Mouse (Mus musculus) heart, adult 2 months (tissue): Measurements from ENCODE around the gene Ctnna3. TPM values are rescaled to one million over a fixed set of nuclear protein-coding genes. Genes with fewer than 3 reads are reported as not detected.
"Not testable (repeated sequence)": the region's sequence is repeated elsewhere in the genome, so short reads cannot be mapped to it uniquely, and the experiment has no call there.

Source experiments
- DNase-seq, 2 experiments: peaks; one replicate each; pipeline ENCODE4 v3.0.0; 2021
- H3K27ac ChIP-seq: fragments of 200-600 bp; 2 replicates; pipeline ENCODE4 v1.8.1; 2022
- H3K27me3 ChIP-seq: fragments of 200-500 bp; 2 replicates; pipeline ENCODE4 v1.6.1; 2012; ENCODE audit warnings: mild to moderate bottlenecking, low read length, inconsistent platforms, mixed read lengths; ENCODE audit not compliant: control insufficient read depth, insufficient read depth
- H3K36me3 ChIP-seq: fragments of 200-500 bp; 2 replicates; pipeline ENCODE4 v1.6.1; 2012; ENCODE audit warnings: low read length, inconsistent platforms; ENCODE audit not compliant: control insufficient read depth, insufficient read depth
- H3K4me1 ChIP-seq: fragments of 200-500 bp; 2 replicates; pipeline ENCODE4 v1.6.1; 2011; ENCODE audit warnings: low read length; ENCODE audit not compliant: control insufficient read depth, insufficient read depth
- H3K4me3 ChIP-seq: fragments of 200-600 bp; 2 replicates; pipeline ENCODE4 v1.8.1; 2022
- H3K79me2 ChIP-seq: fragments of 200-500 bp; replicated peaks from 2 replicates; pipeline ENCODE4 v1.6.1; 2012; ENCODE audit warnings: mild to moderate bottlenecking, inconsistent platforms, low read length, moderate library complexity, mixed read lengths; ENCODE audit not compliant: control insufficient read depth, insufficient read depth
- H3K9ac ChIP-seq: fragments of 200-500 bp; 2 replicates; pipeline ENCODE4 v1.6.1; 2012; ENCODE audit warnings: low read depth, mild to moderate bottlenecking, control low read depth, inconsistent platforms, low read length, mixed read lengths
- CTCF ChIP-seq: fragments of 200-600 bp; IDR thresholded peaks from 2 replicates; pipeline ENCODE4 v1.8.1; 2022; ENCODE audit warnings: antibody characterized with exemption, mild to moderate bottlenecking, moderate library complexity
- EP300 ChIP-seq: fragments of 200-500 bp; IDR thresholded peaks from 2 replicates; pipeline ENCODE4 v1.6.1; 2011; ENCODE audit warnings: low read depth, low read length, control low read depth; ENCODE audit not compliant: insufficient read depth
- POLR2A ChIP-seq: fragments of 200-500 bp; IDR thresholded peaks from 2 replicates; pipeline ENCODE4 v1.6.1; 2011; ENCODE audit warnings: mild to moderate bottlenecking, low read depth, low read length, control low read depth; ENCODE audit not compliant: insufficient read depth
- WGBS: fragments of 180-500 bp; shearing (Covaris S2); methylation state at CpG from one replicate; pipeline ENCODE4 v1.1.7; 2018; 5-methylcytosine and 5-hydroxymethylcytosine counted together
- intact Hi-C: fragments of 180-260 bp; cut with DNase I; formaldehyde crosslinking; loops from one replicate; pipeline ENCODE4 v1.15.1; 2025
- polyA plus RNA-seq: library from polyadenylated mRNA; depleted of rRNA; stranded (reverse); fragments of >200 nt; gene quantifications from 2 replicates; pipeline ENCODE4 v1.2.3, GENCODE M21; 2012
- total RNA-seq, 2 experiments: library from RNA; stranded (reverse); gene quantifications; 2 replicates each; pipeline ENCODE4 v1.2.3; 2021

Ctnna3 gene
- total and polyA plus RNA-seq, 3 experiments, result 6.4 to 54.6 (median 46.9) TPM

DNA sequence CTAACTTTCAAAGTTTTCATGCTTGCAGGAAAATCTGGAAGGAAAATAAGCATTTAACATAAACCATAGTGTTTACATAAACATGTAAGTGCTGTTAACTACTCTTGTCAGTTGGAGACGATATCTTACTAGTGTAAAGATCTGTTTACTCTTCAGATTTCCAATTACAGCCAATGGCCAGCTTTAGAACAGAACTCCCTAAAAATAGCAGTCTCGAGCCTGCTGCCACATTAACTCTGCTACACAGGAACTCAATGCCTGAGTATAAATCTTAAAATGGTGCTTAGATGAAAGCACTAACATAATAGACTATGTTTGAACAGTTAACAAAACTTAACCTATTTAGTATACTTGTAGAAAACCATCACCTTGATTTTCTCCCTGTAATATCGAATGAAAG lies 793.1 kb downstream of the Ctnna3 start:
- Histone ChIP-seq H3K4me3 (0 out of 2 replicates have a peak overlapping the region, but pooled peaks have one; percentile 3), H3K27ac (peak overlapping the region; percentile 58), H3K9ac (no peak overlapping the region), H3K36me3 (no peaks in the 10 kb centered on the region), H3K79me2 (no peaks in the 10 kb centered on the region; the same call in 1 of the 2 replicates), H3K4me1 (no peaks in the 10 kb centered on the region; the same call in 1 of the 2 replicates), H3K27me3 (no peaks in the 10 kb centered on the region)
- intact Hi-C loops, result no loop called here
- WGBS, result 20% methylated on average over 3 of the region's 3 CpGs
- no peak for DNase-seq
- TF ChIP-seq CTCF (no peak), EP300 (no peak), POLR2A (no peak)

DNA sequence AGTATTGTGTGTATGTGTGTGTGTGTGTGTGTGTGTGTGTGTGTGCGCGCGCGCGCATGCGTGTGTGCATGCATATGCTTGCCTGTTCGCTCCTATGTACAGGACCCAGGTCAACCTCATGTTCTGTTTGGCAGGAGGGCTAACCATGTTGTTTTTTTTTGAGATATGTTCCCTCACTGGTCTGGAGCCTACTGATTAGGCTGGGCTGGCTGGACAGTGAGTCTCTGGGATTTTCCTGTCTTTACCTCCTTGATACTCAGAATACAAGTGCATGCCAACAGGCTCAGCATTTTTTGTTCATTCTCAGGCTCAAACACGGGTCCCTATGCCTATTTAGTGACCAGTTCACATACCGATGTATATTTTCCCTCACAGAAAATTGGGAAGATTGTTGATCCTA lies 794.1 kb downstream of the Ctnna3 start:
- H3K4me3 ChIP-seq, result no peak overlapping the region
- intact Hi-C loops, result no loop called here
- H3K9ac ChIP-seq, result no peak overlapping the region
- H3K79me2 ChIP-seq, result no peaks in the 10 kb centered on the region; the same call in 1 of the 2 replicates
- no peaks in the 10 kb centered on the region for H3K36me3 ChIP-seq
- H3K27ac ChIP-seq, result no peak overlapping the region
- TF ChIP-seq CTCF (no peak), EP300 (no peak), POLR2A (no peak)
- WGBS, result 78% methylated on average over 9 of the region's 9 CpGs
- no peaks in the 10 kb centered on the region for H3K27me3 ChIP-seq
- DNase-seq, result no peak
- no peaks in the 10 kb centered on the region; the same call in 1 of the 2 replicates for H3K4me1 ChIP-seq

DNA sequence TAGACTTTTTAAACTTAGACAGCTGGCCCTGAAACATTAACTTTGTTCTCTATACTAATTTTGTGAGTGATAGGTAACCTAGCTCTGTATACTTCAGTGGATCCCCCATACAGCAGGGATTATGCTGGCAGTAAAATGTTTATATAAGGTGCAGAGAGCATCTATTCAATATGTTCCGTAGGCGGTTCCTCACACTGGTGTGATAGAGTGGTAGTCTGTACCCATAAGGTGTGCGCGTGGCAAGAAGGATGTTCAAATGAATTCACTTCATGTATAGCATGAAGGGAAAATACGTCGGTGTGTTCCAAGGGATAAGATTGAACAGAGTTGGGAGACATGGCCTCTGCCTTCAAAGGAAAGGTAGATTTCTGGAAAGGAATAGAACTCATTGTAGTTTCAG lies 794.5 kb downstream of the Ctnna3 start:
- H3K4me3 ChIP-seq, result no peak overlapping the region
- H3K79me2 ChIP-seq, result no peaks in the 10 kb centered on the region; the same call in 1 of the 2 replicates
- H3K27me3 ChIP-seq, result no peaks in the 10 kb centered on the region
- H3K36me3 ChIP-seq, result no peaks in the 10 kb centered on the region
- H3K9ac ChIP-seq, result no peak overlapping the region
- TF ChIP-seq POLR2A (no peak), EP300 (no peak), CTCF (no peak)
- H3K27ac ChIP-seq, result no peak overlapping the region
- no peaks in the 10 kb centered on the region; the same call in 1 of the 2 replicates for H3K4me1 ChIP-seq
- no peak for DNase-seq
- 94% methylated on average over 6 of the region's 6 CpGs for WGBS
- intact Hi-C loops, result no loop called here

- H3K4me1 ChIP-seq, H3K27me3 ChIP-seq, H3K79me2 ChIP-seq, intact Hi-C loops, H3K27ac ChIP-seq, H3K9ac ChIP-seq, H3K4me3 ChIP-seq, H3K36me3 ChIP-seq: not testable (repeated sequence)
- DNase-seq, result peak in 1 of 2 experiments; percentile 21
Observed at GRCm38 (mm10) chr10:64225826-64226225, 795.9 kb downstream of the Ctnna3 start.

DNA sequence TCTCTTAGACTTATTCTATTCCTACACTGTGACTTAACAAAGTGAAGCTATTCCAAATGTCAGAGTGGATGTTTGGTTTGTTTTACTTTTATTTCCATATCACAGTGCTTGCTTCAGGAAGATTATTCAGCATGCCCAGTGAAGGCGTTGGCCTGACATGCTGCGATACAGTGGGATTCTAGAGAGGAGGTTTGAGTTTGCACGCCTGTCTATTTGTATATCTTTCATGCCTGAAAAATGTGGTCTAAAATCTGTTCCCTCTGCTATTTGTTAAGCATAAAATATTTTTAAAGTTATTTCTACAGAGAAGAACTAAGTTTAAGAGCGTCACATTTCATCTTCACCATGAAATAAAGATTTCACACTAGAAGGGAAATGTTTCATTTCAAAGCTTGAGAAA lies 813.5 kb downstream of the Ctnna3 start:
- no peak overlapping the region for H3K27ac ChIP-seq
- H3K4me3 ChIP-seq, result no peak overlapping the region
- H3K36me3 ChIP-seq, result no peaks in the 10 kb centered on the region
- no peaks in the 10 kb centered on the region for H3K4me1 ChIP-seq
- WGBS, result 78% methylated on average over 4 of the region's 4 CpGs
- intact Hi-C loops, result no loop called here
- no peaks in the 10 kb centered on the region for H3K79me2 ChIP-seq
- H3K9ac ChIP-seq, result no peak overlapping the region
- no peaks in the 10 kb centered on the region for H3K27me3 ChIP-seq
- no peak for DNase-seq
- TF ChIP-seq POLR2A (no peak), CTCF (no peak), EP300 (no peak)

DNA sequence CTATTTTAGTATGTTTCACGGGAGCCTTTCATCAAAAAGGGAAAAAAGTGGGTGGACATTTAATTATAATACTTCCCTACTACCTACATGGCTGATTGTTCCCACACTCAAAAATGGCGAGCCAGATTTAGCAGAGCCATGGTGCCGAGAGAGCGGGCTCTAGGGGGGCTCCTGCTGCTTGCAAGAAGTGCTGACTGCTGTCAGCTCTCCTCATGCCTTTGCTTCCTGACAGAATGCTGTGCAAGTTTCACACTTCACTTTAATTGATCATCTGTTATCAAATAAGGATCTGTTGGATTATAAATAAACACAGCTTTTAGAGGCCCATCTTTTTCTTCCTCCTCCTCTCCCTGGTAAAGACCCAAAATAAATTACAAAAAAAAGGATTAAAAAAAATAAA lies 838.3 kb downstream of the Ctnna3 start:
- TF ChIP-seq POLR2A, result no peak
- TF ChIP-seq EP300, result no peak
- TF ChIP-seq CTCF, result no peak
- 84% methylated on average over 4 of the region's 4 CpGs for WGBS
- intact Hi-C loops, result no loop called here

GRCm38 (mm10) chr10:64275143-64275542 lies 845.2 kb downstream of the Ctnna3 start:
- 48% methylated on average over 1 of the region's 1 CpGs for WGBS

More for the DNA sequence above, 838.3 kb downstream of the Ctnna3 start:
- H3K36me3 ChIP-seq, result no peaks in the 10 kb centered on the region
- no peaks in the 10 kb centered on the region for H3K27me3 ChIP-seq
- H3K27ac ChIP-seq, result no peak overlapping the region
- H3K4me3 ChIP-seq, result no peak overlapping the region
- H3K9ac ChIP-seq, result no peak overlapping the region
- DNase-seq, result no peak
- no peaks in the 10 kb centered on the region for H3K79me2 ChIP-seq
- no peaks in the 10 kb centered on the region for H3K4me1 ChIP-seq

More at GRCm38 (mm10) chr10:64275143-64275542, 845.2 kb downstream of the Ctnna3 start:
- no peak overlapping the region for H3K27ac ChIP-seq
- peak; percentile 57 for TF ChIP-seq CTCF
- TF ChIP-seq EP300, result no peak
- no peaks in the 10 kb centered on the region for H3K79me2 ChIP-seq
- H3K27me3 ChIP-seq, result no peaks in the 10 kb centered on the region
- H3K9ac ChIP-seq, result no peak overlapping the region
- intact Hi-C loops, result loop anchor here (2.0 to 10.0 kb wide), 2 partner anchors 190 to 690 kb away; no protein-coding TSS in a partner anchor
- H3K4me1 ChIP-seq, result no peaks in the 10 kb centered on the region; the same call in 1 of the 2 replicates
- no peaks in the 10 kb centered on the region for H3K36me3 ChIP-seq
- DNase-seq, result no peak
- no peak overlapping the region for H3K4me3 ChIP-seq
